ENCODE assay signal across 1 mouse cellular context in genomic region chr2:30132801-30133612, GRCm38 (mm10).
TF ChIP-seq lines count a peak whose summit lies in the region.

No protein-coding gene starts in this region.

TF ChIP-seq in MEL, 35 proteins besides CTCF, POLR2A, EP300 and RAD21 (continued from another document):
- TF ChIP-seq TCF12 (IDR thresholded peaks at IDR 0.05; ENCODE audit: low read depth, low read length) (no peak), CHD1 (IDR thresholded peaks at IDR 0.05; ENCODE audit: low read depth, low read length) (no peak)
